ENCODE assay signal across 7 mouse cellular contexts in genomic region chr9:77918211-77918610, GRCm38 (mm10). TPM values are rescaled to one million over a fixed set of nuclear protein-coding genes. Genes with fewer than 3 reads are reported as not detected.
DNase-seq lines count a peak whose midpoint lies in the region; ATAC-seq and TF ChIP-seq lines count a peak whose summit lies in the region.

No protein-coding gene starts in this region.

- TF ChIP-seq EP300 in liver, postnatal 0 days (IDR thresholded peaks at IDR 0.05; ENCODE audit: low read depth): no peak

- no peak for TF ChIP-seq CTCF in forebrain, postnatal 0 days (IDR thresholded peaks at IDR 0.05; ENCODE audit: low read depth)
- TF ChIP-seq CTCF in liver, postnatal 0 days (IDR thresholded peaks at IDR 0.05; ENCODE audit: low read depth): no peak

- peak overlapping the region; percentile 86 for H3K9ac ChIP-seq in forebrain, postnatal 0 days
- H3K9ac ChIP-seq in liver, postnatal 0 days (replicated peaks): peak overlapping the region; percentile 78

- no peaks in the 10 kb centered on the region for H3K9me3 ChIP-seq in forebrain, postnatal 0 days (ENCODE audit: low read length)
- H3K9me3 ChIP-seq in liver, postnatal 0 days (ENCODE audit: low read length): no peaks in the 10 kb centered on the region

- ATAC-seq in forebrain, postnatal 0 days: no peak
- ATAC-seq in liver, postnatal 0 days: no peak

- H3K27me3 ChIP-seq in forebrain, postnatal 0 days (ENCODE audit: insufficient read depth, low read length): no peaks in the 10 kb centered on the region
- H3K27me3 ChIP-seq in liver, postnatal 0 days (ENCODE audit: insufficient read depth, low read length): no peaks in the 10 kb centered on the region

- intact Hi-C loops in left cerebral cortex, postnatal 4 days (cut with DNase I): loop anchor here (5.0 kb wide), 1 partner anchor 111 kb away; no protein-coding TSS in a partner anchor

- peaks cover 12% of the 10 kb centered on the region; the same call in 1 of the 2 replicates for H3K4me1 ChIP-seq in forebrain, postnatal 0 days (ENCODE audit: insufficient read depth)
- H3K4me1 ChIP-seq in liver, postnatal 0 days (ENCODE audit: insufficient read depth): peaks cover 28% of the 10 kb centered on the region

- H3K4me2 ChIP-seq in forebrain, postnatal 0 days (ENCODE audit: low read depth): peak overlapping the region; percentile 87
- H3K4me2 ChIP-seq in liver, postnatal 0 days (ENCODE audit: low read depth, low read length): peak overlapping the region; percentile 88

- H3K36me3 ChIP-seq in forebrain, postnatal 0 days (ENCODE audit: insufficient read depth): no peaks in the 10 kb centered on the region
- H3K36me3 ChIP-seq in liver, postnatal 0 days (replicated peaks; ENCODE audit: insufficient read depth, low read length): no peaks in the 10 kb centered on the region

- WGBS in forebrain, postnatal 0 days: 14% methylated on average over 10 of the region's 10 CpGs
- 6% methylated on average over 10 of the region's 10 CpGs for WGBS in liver, postnatal 0 days (ENCODE audit: insufficient replicate concordance)

- peak overlapping the region; percentile 91 for H3K4me3 ChIP-seq in forebrain, postnatal 0 days (ENCODE audit: low read depth, low read length)
- peak overlapping the region; percentile 80 for H3K4me3 ChIP-seq in liver, postnatal 0 days (ENCODE audit: low read depth, low read length)

- peak; percentile 34 for DNase-seq in A20 (ENCODE audit: low read depth, low spot score)
- DNase-seq in CD4-positive helper T cell, adult 2 months (ENCODE audit: low read depth, low spot score): peak; percentile 60
- no peak for DNase-seq in forebrain, postnatal 0 days
- no peak for DNase-seq in liver, postnatal 0 days
- DNase-seq in thymus, postnatal 25 days: peak; percentile 47
- no peak for DNase-seq in left cerebral cortex, postnatal 4 days
- DNase-seq in cerebellum, adult 9-11 months: no peak

- H3K27ac ChIP-seq in forebrain, postnatal 0 days (ENCODE audit: low read depth, low read length): peak overlapping the region; percentile 90
- H3K27ac ChIP-seq in liver, postnatal 0 days (ENCODE audit: low read depth): peak overlapping the region; percentile 88

RNA-seq across cellular contexts. Expression of gene Elovl5, which starts 1.0 kb away (rescaled TPM):
- total RNA-seq in forebrain, postnatal 0 days (2014; rRNA removed): 70.3 and 83.4 TPM in 2 replicates
- 43.2 and 61.1 TPM in 2 replicates for polyA plus RNA-seq in forebrain, postnatal 0 days (2015; fragmentation: Nextera tagmentation; extraction: Ambion mirVana)
- polyA plus RNA-seq in liver, postnatal 0 days (2015; fragmentation: Nextera tagmentation; extraction: Ambion mirVana): 107 and 112 TPM in 2 replicates
- 10 to 100 TPM; 62.7 to 65.3 TPM for total RNA-seq in left cerebral cortex, postnatal 4 days (2021)

Comparison
In these comparisons a context has a peak if more than half of its experiments do, and no peak if none do; other contexts are left out.
1. DNase-seq: peak in A20 (single experiment), CD4-positive helper T cell, adult 2 months (single experiment) and thymus, postnatal 25 days (single experiment); none in forebrain, postnatal 0 days (single experiment), liver, postnatal 0 days (single experiment), left cerebral cortex, postnatal 4 days (single experiment) and cerebellum, adult 9-11 months (single experiment).